ENCODE assay signal across 23 mouse cellular contexts in genomic region chr5:77589252-77589651, GRCm38 (mm10).
"Had no signal": no experiment of that assay in that cellular context is flagged by ENCODE, and none has a peak within 500 bp of the region (broad histone marks: within the 10 kb centered on the region; RNA-seq: fewer than 3 reads in every experiment).

No protein-coding gene starts in this region.

- ATAC-seq: intestine, postnatal 0 days; liver, embryonic 12.5 days; midbrain, embryonic 15.5 days had no signal

- H3K27ac ChIP-seq: kidney, postnatal 0 days; layer of hippocampus, adult 2 months; liver, embryonic 12.5 days; liver, embryonic 15.5 days; lung, embryonic 15.5 days; macrophage; midbrain, embryonic 12.5 days; midbrain, embryonic 15.5 days; neural tube, embryonic 12.5 days; neural tube, embryonic 15.5 days; stomach, embryonic 15.5 days had no signal

- H3K4me1 ChIP-seq: liver, embryonic 12.5 days; liver, embryonic 15.5 days; lung, embryonic 15.5 days; midbrain, embryonic 12.5 days; midbrain, embryonic 15.5 days; neural tube, embryonic 12.5 days; neural tube, embryonic 15.5 days; stomach, embryonic 15.5 days had no signal

- H3K4me3 ChIP-seq: layer of hippocampus, adult 2 months; liver, embryonic 12.5 days; liver, embryonic 15.5 days; lung, embryonic 15.5 days; midbrain, embryonic 12.5 days; midbrain, embryonic 15.5 days; neural tube, embryonic 12.5 days; neural tube, embryonic 15.5 days; stomach, embryonic 15.5 days had no signal

- H3K36me3 ChIP-seq: liver, embryonic 12.5 days; liver, embryonic 15.5 days; lung, embryonic 15.5 days; midbrain, embryonic 12.5 days; midbrain, embryonic 15.5 days; neural tube, embryonic 12.5 days; neural tube, embryonic 15.5 days; stomach, embryonic 15.5 days had no signal

- H3K27me3 ChIP-seq: liver, embryonic 12.5 days; liver, embryonic 15.5 days; lung, embryonic 15.5 days; midbrain, embryonic 12.5 days; midbrain, embryonic 15.5 days; neural tube, embryonic 12.5 days; neural tube, embryonic 15.5 days; stomach, embryonic 15.5 days had no signal

- H3K9ac ChIP-seq: liver, embryonic 12.5 days; liver, embryonic 15.5 days; lung, embryonic 15.5 days; midbrain, embryonic 12.5 days; midbrain, embryonic 15.5 days; neural tube, embryonic 12.5 days; neural tube, embryonic 15.5 days; stomach, embryonic 15.5 days had no signal

- H3K9me3 ChIP-seq: liver, embryonic 15.5 days; lung, embryonic 15.5 days; midbrain, embryonic 12.5 days; midbrain, embryonic 15.5 days; neural tube, embryonic 12.5 days; stomach, embryonic 15.5 days had no signal

- DNase-seq: kidney, adult 2 months; kidney, postnatal 25 days; layer of hippocampus, adult 9-11 months; left cerebral cortex, postnatal 4 days; liver; lung, adult 18-20 months; lung, postnatal 10 days; right cerebral cortex, adult 18-20 months; right cerebral cortex, postnatal 14 days; right cerebral cortex, postnatal 4 days; thymus, postnatal 25 days had no signal

- H3K4me2 ChIP-seq: liver, embryonic 12.5 days; liver, embryonic 15.5 days; lung, embryonic 15.5 days; midbrain, embryonic 12.5 days; midbrain, embryonic 15.5 days; neural tube, embryonic 12.5 days; neural tube, embryonic 15.5 days; stomach, embryonic 15.5 days had no signal
